Mouse (Mus musculus) thymus, postnatal 14 days (tissue): ENCODE results near the gene Aes.

Source experiments
- DNase-seq: peaks from one replicate; pipeline ENCODE4 v3.0.0; 2021

Gene Aes

GRCm38 (mm10) chr10:81559163-81559626 is at the start of gene Aes:
Gene Aes (plus strand): TSS chr10:81559488.
- peak; percentile 93 for DNase-seq

GRCm38 (mm10) chr10:81510246-81510810 is 49.0 kb upstream of the Aes start:
- peak; percentile 49 for DNase-seq

GRCm38 (mm10) chr10:81513798-81514197 is 45.5 kb upstream of the Aes start:
- DNase-seq = no peak

GRCm38 (mm10) chr10:81517227-81517626 is 42.1 kb upstream of the Aes start:
- no peak for DNase-seq

- peak; percentile 88 for DNase-seq
Measured at GRCm38 (mm10) chr10:81518546-81518945, 40.7 kb upstream of the Aes start.

- DNase-seq = no peak
Measured at GRCm38 (mm10) chr10:81519227-81519977, 39.9 kb upstream of the Aes start.

- DNase-seq = no peak
Measured at GRCm38 (mm10) chr10:81519978-81520365, 39.3 kb upstream of the Aes start.

- DNase-seq = no peak
Measured at GRCm38 (mm10) chr10:81523142-81523541, 36.1 kb upstream of the Aes start.

GRCm38 (mm10) chr10:81523570-81523969 is 35.7 kb upstream of the Aes start:
- DNase-seq = no peak

- DNase-seq = no peak
Measured at GRCm38 (mm10) chr10:81524051-81524605, 35.2 kb upstream of the Aes start, which contains the start of gene Gna15. Gene Gna15 (minus strand): TSS chr10:81524225.

GRCm38 (mm10) chr10:81525017-81525694 is 34.1 kb upstream of the Aes start:
- DNase-seq = no peak

- peak; percentile 88 for DNase-seq
Measured at GRCm38 (mm10) chr10:81526779-81527178, 32.5 kb upstream of the Aes start.

GRCm38 (mm10) chr10:81534826-81535225 is 24.5 kb upstream of the Aes start:
- DNase-seq = no peak

- no peak for DNase-seq
Measured at GRCm38 (mm10) chr10:81536734-81537133, 22.6 kb upstream of the Aes start.

- DNase-seq = no peak
Measured at GRCm38 (mm10) chr10:81537429-81537828, 21.9 kb upstream of the Aes start.

- no peak for DNase-seq
Measured at GRCm38 (mm10) chr10:81538321-81539048, 20.8 kb upstream of the Aes start.

- no peak for DNase-seq
Measured at GRCm38 (mm10) chr10:81541363-81541762, 17.9 kb upstream of the Aes start.

- no peak for DNase-seq
Measured at GRCm38 (mm10) chr10:81541803-81542202, 17.5 kb upstream of the Aes start.

- no peak for DNase-seq
Measured at GRCm38 (mm10) chr10:81542727-81543460, 16.4 kb upstream of the Aes start.

GRCm38 (mm10) chr10:81543633-81544032 is 15.7 kb upstream of the Aes start:
- no peak for DNase-seq

GRCm38 (mm10) chr10:81544296-81545160 is 14.8 kb upstream of the Aes start:
- no peak for DNase-seq
